Mouse (Mus musculus): ENCODE results near the gene Aff3. TPM values are rescaled to one million over a fixed set of nuclear protein-coding genes. Genes with fewer than 3 reads are reported as not detected.
A peak's percentile ranks its signal among the peaks of the same experiment; 100 is the strongest.

The Aff3 gene
- total RNA-seq, 2 experiments from 2014 or later, result 101 to 106 TPM

DNA sequence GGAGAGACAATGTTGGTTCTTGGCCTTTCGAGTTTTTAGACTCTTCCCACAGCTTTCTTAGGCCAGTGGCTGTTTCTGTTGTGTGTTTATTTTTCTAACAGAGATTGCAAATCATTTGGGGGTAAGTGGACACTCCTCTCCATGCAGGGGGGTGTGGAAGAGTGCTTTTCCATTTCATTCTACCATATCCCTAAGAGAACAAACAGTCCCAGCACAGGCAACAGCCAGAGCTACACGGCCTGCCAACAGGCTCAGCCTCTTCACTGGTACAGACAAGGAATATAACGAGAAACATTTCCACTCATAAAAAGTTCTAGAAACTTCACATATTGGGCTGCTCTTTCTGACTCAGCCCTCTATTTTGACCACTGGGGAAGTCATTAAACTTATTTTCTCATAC lies 463.0 kb downstream of the Aff3 start:
- intact Hi-C loops (cut with DNase I), result no loop called here
- DNase-seq (ENCODE audit: extremely low spot score in 1 of 2, low spot score in 2 of 2), result no peak

DNA sequence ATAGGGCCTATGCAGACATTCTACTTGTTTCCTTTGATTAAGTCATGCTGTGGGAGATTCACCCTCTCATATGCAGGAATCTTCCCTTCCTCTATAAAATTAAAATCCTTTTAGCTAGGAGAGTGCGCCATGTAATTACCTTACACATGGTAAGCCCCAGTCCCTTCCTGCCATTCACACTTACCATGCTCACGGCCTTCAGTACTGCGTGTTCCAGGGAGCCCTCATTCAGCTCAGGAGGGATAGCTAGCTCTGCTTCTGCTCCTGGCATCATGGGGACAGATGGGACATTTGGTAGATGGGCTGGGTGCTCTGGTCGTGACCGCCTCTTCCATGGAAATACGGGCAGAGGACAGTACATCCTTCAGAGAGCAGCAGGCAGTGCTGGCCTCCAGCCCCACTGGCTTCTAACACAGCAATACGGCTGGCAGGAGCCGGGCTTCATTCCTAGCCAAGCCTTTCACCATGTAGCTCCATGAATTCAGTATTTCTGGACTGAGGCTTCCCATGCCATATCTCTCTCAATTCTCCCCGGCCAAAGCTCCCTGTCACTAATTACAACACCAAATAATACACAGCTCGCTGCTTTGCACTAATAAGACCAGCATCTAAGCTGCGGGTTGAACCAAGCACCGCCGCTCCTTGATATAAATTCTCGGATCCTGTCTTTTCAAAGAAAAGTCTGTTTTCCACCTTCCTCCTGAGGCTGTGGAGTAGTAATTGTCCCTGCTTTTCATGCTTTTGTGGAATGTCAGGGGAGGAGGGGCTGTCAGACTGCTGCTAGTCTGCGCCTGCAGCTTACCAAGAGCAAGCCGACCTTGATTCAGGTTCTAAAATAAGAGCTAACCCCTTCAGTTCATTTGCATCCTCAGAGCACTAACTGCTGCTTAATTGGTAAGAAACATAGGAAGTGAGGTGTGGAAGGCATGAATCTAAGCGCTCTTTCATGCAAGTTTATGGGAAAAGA lies 464.8 kb downstream of the Aff3 start:
- DNase-seq (ENCODE audit: extremely low spot score in 1 of 2, low spot score in 2 of 2), result peak in 1 of 2 experiments; percentile 45
- intact Hi-C loops (cut with DNase I), result no loop called here

DNA sequence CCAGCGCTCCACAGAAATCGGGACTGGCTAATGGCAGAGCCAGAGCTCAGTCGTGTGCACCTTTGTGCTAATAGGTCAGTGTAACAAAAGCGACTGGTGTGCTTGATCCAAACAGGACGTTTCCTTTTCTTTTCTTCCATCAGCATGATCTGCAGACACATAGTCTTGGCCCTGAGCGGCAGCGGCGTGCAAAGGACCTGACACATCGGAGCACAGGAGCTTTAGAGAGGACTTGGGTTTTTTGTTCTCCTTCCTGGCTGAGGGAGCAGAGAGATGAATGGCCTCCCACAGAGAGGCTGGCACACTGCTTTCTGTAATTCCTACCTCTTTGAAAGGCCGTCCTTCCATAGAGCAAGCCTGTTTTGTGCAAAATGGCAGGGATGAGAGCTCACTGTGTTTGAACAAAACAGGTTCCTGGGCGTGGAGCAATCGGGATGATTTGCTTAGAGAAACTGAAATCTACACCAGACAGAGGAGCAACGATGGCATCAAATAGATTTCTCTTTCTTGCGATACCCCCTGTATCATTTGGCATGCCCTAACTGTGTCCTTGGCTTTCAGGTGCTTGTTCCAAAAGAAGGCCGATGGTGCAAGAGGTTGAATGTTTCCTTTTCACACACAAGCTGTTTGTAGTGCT lies 466.2 kb downstream of the Aff3 start:
- intact Hi-C loops (cut with DNase I), result no loop called here

DNA sequence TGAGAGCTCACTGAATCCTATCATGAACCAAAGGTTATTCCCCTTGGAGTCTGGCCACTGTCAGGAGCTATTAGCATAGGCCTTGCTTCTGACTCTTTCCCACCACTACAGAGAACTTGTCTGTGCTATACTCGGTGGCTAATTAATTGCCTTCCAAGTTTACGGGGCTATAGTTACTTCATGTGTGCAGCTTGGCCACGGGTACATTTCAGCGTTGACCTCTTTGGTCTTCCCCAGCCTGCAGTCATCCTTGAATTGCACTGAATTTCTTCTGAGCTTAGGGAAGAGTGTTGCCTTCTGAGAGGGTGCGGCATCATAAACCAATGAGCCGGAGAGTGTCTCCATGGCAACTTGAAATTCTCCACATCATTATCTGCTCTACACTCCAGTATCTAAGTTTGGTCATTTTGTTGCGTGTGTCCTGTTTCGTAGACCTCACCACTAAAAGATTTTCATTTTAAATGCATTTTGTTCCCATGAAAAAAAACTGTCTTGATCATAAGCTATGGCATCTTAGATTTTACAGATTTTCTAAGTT lies 467.5 kb downstream of the Aff3 start:
- DNase-seq (ENCODE audit: extremely low spot score in 1 of 2, low spot score in 2 of 2), result no peak
- intact Hi-C loops (cut with DNase I), result no loop called here

More for the DNA sequence above, 466.2 kb downstream of the Aff3 start:
- no peak for DNase-seq (ENCODE audit: extremely low spot score in 1 of 2, low spot score in 2 of 2)

- no peak for DNase-seq (ENCODE audit: extremely low spot score in 1 of 2, low spot score in 2 of 2)
- intact Hi-C loops (cut with DNase I), result no loop called here
Measured at GRCm38 (mm10) chr1:38195721-38196120, 469.0 kb downstream of the Aff3 start.

- intact Hi-C loops (cut with DNase I), result loop anchor here (5.0 to 10.0 kb wide), 4 partner anchors 179 to 601 kb away; no protein-coding TSS in a partner anchor
- no peak for DNase-seq (ENCODE audit: extremely low spot score in 1 of 2, low spot score in 2 of 2)
Measured at GRCm38 (mm10) chr1:38186227-38186545, 478.6 kb downstream of the Aff3 start.

DNA sequence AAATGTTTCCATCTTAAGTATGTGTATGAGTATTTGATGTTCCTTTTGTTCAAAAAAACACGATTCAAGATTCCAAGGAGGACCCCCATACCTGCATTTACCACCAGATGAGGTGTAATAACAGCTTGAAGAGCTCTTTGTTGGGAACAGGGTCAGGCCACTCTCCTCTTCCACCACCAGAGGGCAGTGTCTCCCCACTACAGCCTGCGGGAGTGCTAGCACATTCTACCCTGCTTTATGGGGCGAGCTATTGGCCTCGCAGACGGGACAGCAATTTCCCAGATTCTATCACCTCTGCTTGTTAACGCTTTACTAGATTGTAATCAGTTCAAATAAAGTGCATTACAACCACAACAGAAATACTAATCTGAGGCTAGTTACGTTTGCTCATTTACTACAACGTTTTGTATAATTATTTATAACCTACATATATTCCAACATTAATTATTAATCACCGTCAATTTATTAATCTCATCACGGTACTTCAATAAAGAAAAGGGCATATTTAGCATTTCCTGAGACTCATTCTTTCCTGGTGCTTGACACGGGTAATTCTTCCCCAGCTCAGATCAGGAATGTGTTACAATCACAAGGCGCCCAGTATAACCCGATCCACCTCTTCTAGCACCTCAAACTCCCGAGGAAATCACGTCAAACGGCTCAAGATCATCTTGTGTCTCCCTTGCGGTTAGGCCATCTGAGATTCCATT lies 479.1 kb downstream of the Aff3 start:
- intact Hi-C loops (cut with DNase I), result loop anchor here (5.0 to 10.0 kb wide), 4 partner anchors 179 to 602 kb away; no protein-coding TSS in a partner anchor
- peak; percentile 76 to 80 for DNase-seq (ENCODE audit: extremely low spot score in 1 of 2, low spot score in 2 of 2)

GRCm38 (mm10) chr1:38181020-38181550 lies 483.7 kb downstream of the Aff3 start:
- DNase-seq (ENCODE audit: extremely low spot score in 1 of 2, low spot score in 2 of 2), result no peak
- intact Hi-C loops (cut with DNase I), result loop anchor here (10.0 kb wide), 1 partner anchor 184 kb away; no protein-coding TSS in a partner anchor

DNA sequence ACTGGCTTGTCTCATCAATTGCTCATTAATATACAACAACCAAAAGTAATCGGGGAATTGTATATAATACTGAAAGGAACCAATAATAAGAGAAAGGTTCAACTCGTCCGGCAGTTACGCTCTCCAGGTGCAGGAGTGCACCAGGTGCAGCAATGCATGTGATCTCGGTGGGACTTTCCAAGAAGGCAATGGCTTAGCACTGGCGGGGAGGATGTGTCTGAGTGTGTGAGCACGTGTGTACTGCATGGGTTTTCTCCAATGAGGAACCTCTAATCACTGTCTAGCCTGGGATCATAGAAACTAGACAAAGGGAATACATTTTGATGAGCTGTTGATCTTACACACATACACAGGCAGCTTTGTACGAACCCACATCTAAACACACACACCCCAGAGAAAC lies 485.8 kb downstream of the Aff3 start:
- intact Hi-C loops (cut with DNase I), result no loop called here
- DNase-seq (ENCODE audit: extremely low spot score in 1 of 2, low spot score in 2 of 2), result no peak

- no peak for DNase-seq (ENCODE audit: extremely low spot score in 1 of 2, low spot score in 2 of 2)
- intact Hi-C loops (cut with DNase I), result no loop called here
Measured at GRCm38 (mm10) chr1:38176077-38176476, 488.7 kb downstream of the Aff3 start.

- no peak for DNase-seq (ENCODE audit: extremely low spot score in 1 of 2, low spot score in 2 of 2)
- intact Hi-C loops (cut with DNase I), result no loop called here
Measured at GRCm38 (mm10) chr1:38171874-38172273, 492.9 kb downstream of the Aff3 start.

DNA sequence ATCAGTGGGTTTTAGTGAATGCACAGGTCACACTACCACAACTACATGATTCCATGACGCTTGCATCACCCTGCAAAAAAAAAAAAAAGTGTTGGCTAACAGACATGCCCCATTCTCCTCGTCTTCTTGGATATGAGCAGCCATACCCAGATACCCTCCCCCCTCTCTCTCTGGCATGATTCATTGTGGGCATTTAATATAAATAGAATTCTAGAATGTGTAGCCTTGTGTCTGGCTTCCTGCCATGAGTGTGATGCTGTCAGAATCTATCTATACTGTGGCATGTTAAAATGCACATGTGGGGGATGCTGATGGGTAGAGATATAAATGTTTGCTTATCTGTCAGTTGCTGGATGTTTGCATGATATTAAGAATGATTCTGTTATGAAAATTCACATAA lies 499.1 kb downstream of the Aff3 start:
- intact Hi-C loops (cut with DNase I), result no loop called here

DNA sequence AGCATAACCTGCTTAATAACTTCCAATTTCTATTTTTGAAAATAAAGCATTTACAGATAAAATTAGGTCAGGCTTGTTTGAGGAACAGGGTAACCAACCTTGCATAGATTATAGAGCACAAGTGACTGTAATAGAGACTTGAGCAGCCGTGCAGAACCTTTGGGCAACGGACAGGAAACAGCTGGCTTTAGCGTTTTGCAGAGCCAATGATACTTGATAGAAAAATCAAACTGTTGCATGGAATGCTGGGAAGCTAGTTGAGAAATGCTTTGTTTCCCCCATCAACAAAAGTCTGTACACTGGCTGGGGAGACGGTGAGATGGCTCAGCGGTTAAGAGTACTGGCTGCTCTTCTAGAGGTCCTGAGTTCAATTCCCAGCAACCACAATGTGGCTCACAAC lies 514.7 kb downstream of the Aff3 start:
- intact Hi-C loops (cut with DNase I), result no loop called here
- DNase-seq (ENCODE audit: extremely low spot score in 1 of 2, low spot score in 2 of 2), result no peak

More for the DNA sequence above, 499.1 kb downstream of the Aff3 start:
- peak; percentile 27 to 49 for DNase-seq (ENCODE audit: extremely low spot score in 1 of 2, low spot score in 2 of 2)

DNA sequence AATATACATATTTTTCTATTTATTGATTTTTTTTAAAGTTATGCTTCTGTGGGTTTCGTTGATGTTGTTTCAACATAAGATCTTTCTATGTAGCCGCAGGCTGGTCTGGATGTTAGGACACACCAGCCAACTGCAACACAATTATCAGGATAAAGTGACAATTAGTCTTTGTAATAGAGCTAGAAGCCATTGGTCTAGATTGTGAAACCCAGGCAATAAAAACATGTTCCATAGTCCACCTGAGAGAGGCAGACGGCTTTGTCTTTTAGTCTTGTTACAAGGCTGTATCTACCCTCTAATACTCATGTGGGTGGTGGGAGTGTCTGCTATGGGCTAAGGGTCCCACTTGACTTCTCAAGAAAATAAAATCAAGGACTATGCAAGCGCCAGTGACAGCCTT lies 518.7 kb downstream of the Aff3 start:
- intact Hi-C loops (cut with DNase I), result no loop called here
- no peak for DNase-seq (ENCODE audit: extremely low spot score in 1 of 2, low spot score in 2 of 2)

DNA sequence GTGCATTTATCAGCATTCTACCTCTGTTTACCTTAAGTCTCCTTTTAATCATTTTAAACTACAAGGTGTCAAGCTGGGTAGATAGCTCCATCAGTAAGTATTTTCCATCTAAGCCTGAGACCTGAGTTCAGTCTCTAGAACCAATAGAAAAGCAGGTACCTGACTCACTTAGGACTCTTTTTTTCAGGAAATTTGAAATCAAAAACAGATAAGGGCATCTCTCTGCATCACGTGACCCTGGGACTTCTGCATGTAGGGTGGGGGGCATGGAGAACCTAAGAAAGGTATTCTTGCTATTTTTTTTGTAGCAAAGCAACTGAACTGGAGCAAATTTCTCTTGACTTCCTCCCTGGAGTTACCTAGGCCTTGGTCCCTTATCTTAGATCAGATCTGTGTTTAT lies 523.4 kb downstream of the Aff3 start:
- DNase-seq (ENCODE audit: extremely low spot score in 1 of 2, low spot score in 2 of 2), result no peak
- intact Hi-C loops (cut with DNase I), result no loop called here

- no peak for DNase-seq (ENCODE audit: extremely low spot score in 1 of 2, low spot score in 2 of 2)
- intact Hi-C loops (cut with DNase I), result no loop called here
Measured at GRCm38 (mm10) chr1:38140911-38141310, 523.8 kb downstream of the Aff3 start.

DNA sequence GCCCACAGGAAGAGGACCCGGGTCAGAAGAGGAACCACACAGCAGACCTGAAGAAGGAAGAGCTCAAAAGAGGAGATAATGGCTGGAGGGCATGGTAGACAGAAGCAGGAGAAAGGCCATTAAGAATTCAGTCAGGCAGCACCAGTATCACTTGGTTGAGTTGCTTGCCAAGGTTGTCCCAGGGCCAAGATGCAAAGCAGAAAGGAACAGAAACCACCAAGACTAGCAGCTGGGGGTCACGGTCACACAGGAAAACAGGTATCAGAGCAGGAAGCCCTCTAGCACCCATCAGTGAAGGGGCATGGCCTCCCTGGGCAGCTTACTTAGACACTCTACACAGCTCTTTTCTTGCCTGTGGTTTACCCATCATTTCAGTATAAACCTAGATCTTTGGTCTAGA lies 525.4 kb downstream of the Aff3 start:
- intact Hi-C loops (cut with DNase I), result no loop called here
- no peak for DNase-seq (ENCODE audit: extremely low spot score in 1 of 2, low spot score in 2 of 2)

DNA sequence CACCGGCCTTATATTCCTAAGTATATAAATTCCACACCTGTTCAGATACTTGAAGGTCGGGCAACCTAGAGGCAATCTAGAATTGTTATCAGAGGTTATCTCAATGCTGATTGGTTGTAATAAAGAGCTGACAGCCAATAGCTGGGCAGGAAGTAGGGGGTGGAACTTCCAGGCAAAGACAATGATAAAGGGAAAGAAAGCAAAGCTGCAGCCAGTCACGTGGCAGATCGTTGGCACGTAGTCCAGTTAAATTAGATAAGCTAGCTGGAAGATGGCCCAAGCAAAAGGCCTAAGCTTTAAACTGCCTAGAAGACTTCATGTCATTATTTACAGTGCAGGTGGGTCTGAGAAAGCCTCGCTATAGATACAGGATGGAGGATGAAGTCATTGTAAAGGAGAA lies 531.8 kb downstream of the Aff3 start:
- DNase-seq (ENCODE audit: extremely low spot score in 1 of 2, low spot score in 2 of 2), result no peak
- intact Hi-C loops (cut with DNase I), result no loop called here

All from left cerebral cortex, postnatal 10 days (tissue).